Mouse (Mus musculus): ENCODE results near the gene Gp1bb. TPM values are rescaled to one million over a fixed set of nuclear protein-coding genes. Genes with fewer than 3 reads are reported as not detected.

Gene Gp1bb
- polyA plus RNA-seq, 1 experiment from 2014 or later, result 5.5 TPM

DNA sequence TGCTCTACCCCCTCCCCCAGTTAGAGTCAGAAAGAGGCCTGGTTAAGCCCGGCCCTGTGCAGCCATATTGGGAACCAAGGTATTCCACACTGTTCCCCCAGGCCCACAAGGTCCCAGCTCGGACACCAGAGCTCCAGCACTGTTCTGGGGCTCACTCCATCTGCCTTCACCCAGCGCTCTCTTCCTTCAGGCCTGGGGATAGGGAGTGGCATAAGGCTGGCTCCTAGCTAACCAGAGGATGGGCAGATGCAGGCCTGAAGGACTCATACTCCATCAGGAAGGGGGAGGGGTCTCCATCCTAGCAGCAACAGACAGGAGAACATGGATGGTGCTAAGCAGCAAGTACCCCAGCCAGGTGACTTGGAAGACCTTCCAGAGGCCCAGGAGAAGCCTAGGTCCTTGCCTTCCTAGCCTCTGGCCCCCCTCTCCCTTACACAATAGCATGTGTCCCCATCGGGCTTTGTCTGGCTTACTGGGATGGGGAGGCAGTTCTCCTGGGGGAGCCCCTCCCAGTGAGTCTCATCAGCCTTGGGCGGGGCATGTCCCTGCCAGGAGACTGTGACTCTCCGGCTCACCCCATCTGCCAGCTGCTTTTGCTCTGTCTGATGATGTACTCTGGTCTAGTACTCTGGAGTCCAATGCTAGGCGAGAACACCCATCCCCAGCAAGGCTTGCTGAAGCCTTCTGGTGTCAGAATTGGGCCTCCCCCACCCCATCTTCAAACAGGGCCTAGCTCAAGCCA, 6.2 kb upstream of the Gp1bb start:
- WGBS, result 71% methylated on average over 7 of the region's 7 CpGs
- Histone ChIP-seq H3K36me3 (no peaks in the 10 kb centered on the region), H3K4me2 (peak overlapping the region; percentile 95), H3K9me3 (replicated peaks) (no peaks in the 10 kb centered on the region), H3K9ac (no peak overlapping the region), H3K27me3 (replicated peaks) (peaks cover 80% of the 10 kb centered on the region), H3K27ac (ENCODE audit: poor library complexity, severe bottlenecking) (no peak overlapping the region), H3K4me1 (replicated peaks) (peaks cover 20% of the 10 kb centered on the region), H3K4me3 (peak overlapping the region; percentile 71; the same call in 1 of the 2 replicates)
- no peak for ATAC-seq (ENCODE audit: insufficient number of reproducible peaks, low FRiP score)

DNA sequence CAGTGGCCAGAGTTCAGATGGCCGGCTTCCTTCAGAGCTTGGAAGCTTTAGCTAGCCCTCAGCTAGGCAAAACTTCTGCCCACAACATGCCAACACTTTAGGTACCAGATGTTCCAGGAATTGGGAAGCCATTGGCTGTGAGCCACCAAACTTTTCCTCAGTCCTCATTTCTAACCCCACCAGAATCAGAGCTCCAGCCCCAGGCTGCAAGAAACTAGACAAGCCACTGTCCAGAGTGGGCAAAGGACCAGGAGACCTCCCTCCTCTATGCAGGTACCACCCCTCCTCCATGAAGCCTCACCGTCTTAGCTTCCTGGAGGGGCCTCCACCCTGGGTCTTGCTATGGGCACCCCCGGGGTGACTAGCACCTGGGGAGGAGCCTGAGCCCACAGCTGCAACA, 5.0 kb upstream of the Gp1bb start:
- ATAC-seq (ENCODE audit: insufficient number of reproducible peaks, low FRiP score), result no peak
- Histone ChIP-seq H3K9me3 (replicated peaks) (no peaks in the 10 kb centered on the region), H3K4me3 (no peak overlapping the region), H3K4me1 (replicated peaks) (peaks cover 22% of the 10 kb centered on the region), H3K9ac (no peak overlapping the region), H3K36me3 (no peaks in the 10 kb centered on the region), H3K4me2 (no peak overlapping the region), H3K27ac (ENCODE audit: poor library complexity, severe bottlenecking) (no peak overlapping the region), H3K27me3 (replicated peaks) (peaks cover 87% of the 10 kb centered on the region)
- 43% methylated on average over 3 of the region's 3 CpGs for WGBS

GRCm38 (mm10) chr16:18626376-18626878, 4.2 kb upstream of the Gp1bb start, which contains the start of gene Gm49601:
Gm49601 (minus strand) TSS chr16:18626427.
- WGBS, result under 1% methylated on average over 58 of the region's 65 CpGs
- H3K27ac ChIP-seq (ENCODE audit: poor library complexity, severe bottlenecking), result no peak within 1 kb of the TSS
- H3K9ac ChIP-seq, result peak within 1 kb of the TSS; percentile 56

GRCm38 (mm10) chr16:18625791-18626311, 3.6 kb upstream of the Gp1bb start:
- WGBS, result 10% methylated on average over 26 of the region's 26 CpGs
- Histone ChIP-seq H3K4me3 (peak overlapping the region; percentile 52), H3K4me2 (peak overlapping the region; percentile 84), H3K9me3 (replicated peaks) (no peaks in the 10 kb centered on the region), H3K27me3 (replicated peaks) (peaks cover 90% of the 10 kb centered on the region), H3K27ac (ENCODE audit: poor library complexity, severe bottlenecking) (no peak overlapping the region), H3K4me1 (replicated peaks) (peaks cover 35% of the 10 kb centered on the region), H3K36me3 (no peaks in the 10 kb centered on the region), H3K9ac (peak overlapping the region; percentile 56; the same call in 1 of the 2 replicates)
- no peak for ATAC-seq (ENCODE audit: insufficient number of reproducible peaks, low FRiP score)

More at GRCm38 (mm10) chr16:18626376-18626878, 4.2 kb upstream of the Gp1bb start, which contains the start of gene Gm49601:
- peaks cover 90% of the 10 kb centered on the region for H3K27me3 ChIP-seq (replicated peaks)
- 0 out of 2 replicates have a peak, but pooled peaks have one; percentile 37 for ATAC-seq (ENCODE audit: insufficient number of reproducible peaks, low FRiP score)
- H3K9me3 ChIP-seq (replicated peaks), result no peaks in the 10 kb centered on the region
- H3K4me1 ChIP-seq (replicated peaks), result peaks cover 29% of the 10 kb centered on the region
- H3K4me2 ChIP-seq, result peak within 1 kb of the TSS; percentile 84
- H3K4me3 ChIP-seq, result peak within 1 kb of the TSS; percentile 52
- H3K36me3 ChIP-seq, result no peaks in the 10 kb centered on the region

DNA sequence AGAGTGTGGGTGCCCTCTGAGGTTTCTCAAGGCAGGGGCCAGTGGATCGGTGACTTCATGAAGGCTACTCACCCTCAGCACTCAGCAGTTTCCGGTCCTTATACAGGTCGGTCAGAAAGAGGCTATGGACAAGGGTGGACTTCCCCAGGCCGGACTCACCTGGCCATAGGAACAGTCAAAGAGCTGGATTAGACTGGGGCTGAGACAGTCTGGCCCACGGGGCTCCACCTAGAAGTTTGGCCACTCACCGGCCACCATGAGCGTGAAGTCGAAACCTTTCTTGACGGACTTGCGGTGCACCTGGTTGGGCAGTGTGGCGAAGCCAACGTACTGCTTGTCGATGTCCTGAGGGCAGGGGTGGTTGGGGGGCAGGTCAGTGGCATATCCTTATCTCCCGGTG, 2.9 kb upstream of the Gp1bb start:
- Histone ChIP-seq H3K4me1 (replicated peaks) (peaks cover 38% of the 10 kb centered on the region), H3K36me3 (no peaks in the 10 kb centered on the region), H3K4me3 (no peak overlapping the region), H3K9ac (no peak overlapping the region), H3K4me2 (no peak overlapping the region), H3K9me3 (replicated peaks) (no peaks in the 10 kb centered on the region), H3K27ac (ENCODE audit: poor library complexity, severe bottlenecking) (no peak overlapping the region), H3K27me3 (replicated peaks) (peaks cover 90% of the 10 kb centered on the region)
- ATAC-seq (ENCODE audit: insufficient number of reproducible peaks, low FRiP score), result no peak
- WGBS, result 41% methylated on average over 14 of the region's 14 CpGs

GRCm38 (mm10) chr16:18624641-18625040, 2.4 kb upstream of the Gp1bb start:
- H3K27ac ChIP-seq (ENCODE audit: poor library complexity, severe bottlenecking), result no peak overlapping the region
- H3K4me1 ChIP-seq (replicated peaks), result peaks cover 38% of the 10 kb centered on the region
- H3K36me3 ChIP-seq, result no peaks in the 10 kb centered on the region
- H3K9ac ChIP-seq, result no peak overlapping the region
- H3K9me3 ChIP-seq (replicated peaks), result no peaks in the 10 kb centered on the region
- H3K27me3 ChIP-seq (replicated peaks), result peaks cover 94% of the 10 kb centered on the region
- no peak overlapping the region for H3K4me3 ChIP-seq
- WGBS, result 33% methylated on average over 15 of the region's 15 CpGs
- H3K4me2 ChIP-seq, result no peak overlapping the region
- ATAC-seq (ENCODE audit: insufficient number of reproducible peaks, low FRiP score), result no peak

- peaks cover 34% of the 10 kb centered on the region for H3K4me1 ChIP-seq (replicated peaks)
- no peaks in the 10 kb centered on the region for H3K36me3 ChIP-seq
- no peaks in the 10 kb centered on the region for H3K9me3 ChIP-seq (replicated peaks)
- no peak overlapping the region for H3K9ac ChIP-seq
- no peak for ATAC-seq (ENCODE audit: insufficient number of reproducible peaks, low FRiP score)
- peaks cover 98% of the 10 kb centered on the region for H3K27me3 ChIP-seq (replicated peaks)
- no peak overlapping the region for H3K27ac ChIP-seq (ENCODE audit: poor library complexity, severe bottlenecking)
- H3K4me3 ChIP-seq, result no peak overlapping the region
- no peak overlapping the region for H3K4me2 ChIP-seq
- 26% methylated on average over 15 of the region's 15 CpGs for WGBS
These were observed 1.7 kb upstream of the Gp1bb start for GRCm38 (mm10) chr16:18623751-18624540.

DNA sequence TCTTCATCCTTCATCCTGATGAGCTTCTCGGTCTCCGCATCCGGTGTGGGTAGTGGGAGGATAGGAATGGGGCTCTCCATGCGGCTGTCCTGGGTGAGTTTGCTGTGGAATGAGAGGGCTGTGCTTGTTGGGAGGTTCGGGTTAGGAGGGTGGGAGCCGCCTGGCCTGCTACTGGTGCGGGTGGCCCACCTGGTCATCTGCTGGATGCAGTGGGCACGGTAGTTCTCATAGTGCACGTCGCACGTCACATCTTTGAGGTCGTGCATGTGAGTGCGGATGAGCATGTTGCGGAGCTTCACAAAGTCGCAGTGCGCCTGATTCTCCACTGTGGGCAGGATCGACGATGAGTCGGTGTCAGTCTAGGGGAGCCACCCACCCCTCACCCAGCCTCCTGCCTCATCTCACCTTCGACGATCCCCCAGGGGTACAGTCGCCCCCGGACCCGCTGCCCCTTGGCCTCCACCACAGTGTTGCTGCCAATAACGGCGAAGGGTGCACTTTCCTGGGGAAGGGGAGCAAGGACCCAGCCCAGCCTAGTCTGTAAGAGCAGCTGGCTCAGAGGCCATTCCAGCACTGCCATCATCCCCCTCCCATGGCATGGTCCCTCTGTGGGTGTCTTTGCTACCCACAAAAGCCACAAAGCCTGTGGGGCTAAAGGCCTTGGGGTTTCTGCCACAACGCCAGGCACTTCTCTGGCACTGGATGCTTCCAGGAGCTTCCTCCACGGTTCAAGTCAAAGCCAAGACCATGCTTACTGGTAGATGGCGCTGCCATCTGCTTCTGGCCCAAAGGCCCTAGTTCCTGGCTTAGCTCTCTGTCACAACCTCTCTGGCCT, 930 bp upstream of the Gp1bb start:
- Histone ChIP-seq H3K27ac (ENCODE audit: poor library complexity, severe bottlenecking) (no peak overlapping the region), H3K4me3 (no peak overlapping the region), H3K9me3 (replicated peaks) (no peaks in the 10 kb centered on the region), H3K9ac (no peak overlapping the region), H3K27me3 (replicated peaks) (peaks cover 98% of the 10 kb centered on the region), H3K36me3 (no peaks in the 10 kb centered on the region), H3K4me1 (replicated peaks) (peaks cover 32% of the 10 kb centered on the region), H3K4me2 (no peak overlapping the region)
- no peak for ATAC-seq (ENCODE audit: insufficient number of reproducible peaks, low FRiP score)
- 26% methylated on average over 29 of the region's 29 CpGs for WGBS

GRCm38 (mm10) chr16:18621362-18622001, 721 bp downstream of the Gp1bb start:
- no peak overlapping the region for H3K27ac ChIP-seq (ENCODE audit: poor library complexity, severe bottlenecking)
- H3K4me3 ChIP-seq, result peak overlapping the region; percentile 46
- H3K36me3 ChIP-seq, result no peaks in the 10 kb centered on the region
- peak overlapping the region; percentile 53; the same call in 1 of the 2 replicates for H3K9ac ChIP-seq
- under 1% methylated on average over 38 of the region's 38 CpGs for WGBS
- peaks cover 33% of the 10 kb centered on the region for H3K4me1 ChIP-seq (replicated peaks)
- ATAC-seq (ENCODE audit: insufficient number of reproducible peaks, low FRiP score), result 0 out of 2 replicates have a peak, but pooled peaks have one; percentile 37
- H3K4me2 ChIP-seq, result peak overlapping the region; percentile 78
- H3K9me3 ChIP-seq (replicated peaks), result no peaks in the 10 kb centered on the region
- H3K27me3 ChIP-seq (replicated peaks), result peaks cover 98% of the 10 kb centered on the region
